Mouse (Mus musculus) myocyte (in vitro differentiated cells): ENCODE results near the gene Speer4d.
"Not testable (repeated sequence)": the region's sequence is repeated elsewhere in the genome, so short reads cannot be mapped to it uniquely, and the experiment has no call there.

Experiments
- CEBPB ChIP-seq: IDR thresholded peaks from 2 replicates; pipeline ENCODE4 v1.6.1; 2011; ENCODE audit warnings: mild to moderate bottlenecking, moderate library complexity; ENCODE audit not compliant: poor library complexity, insufficient read depth, severe bottlenecking
- E2F4 ChIP-seq: IDR thresholded peaks from one replicate; pipeline ENCODE4 v1.6.1; 2011; ENCODE audit warnings: mild to moderate bottlenecking, control low read depth, moderate library complexity; ENCODE audit not compliant: insufficient read depth
- MAX ChIP-seq: IDR thresholded peaks from one replicate; pipeline ENCODE4 v1.6.1; 2011; ENCODE audit warnings: low read depth, mild to moderate bottlenecking, control low read depth
- MYOD1 ChIP-seq, 3 experiments: IDR thresholded peaks; one replicate each; pipeline ENCODE4 v1.6.1; 2011; ENCODE audit warnings: control low read depth in 2 of 3, low read depth in 2 of 3, mild to moderate bottlenecking in 2 of 3, moderate library complexity in 1 of 3; ENCODE audit not compliant: insufficient read length in 2 of 3, control insufficient read depth in 1 of 3
- MYOG ChIP-seq, 3 experiments: IDR thresholded peaks; one replicate each; pipeline ENCODE4 v1.6.1; 2011; ENCODE audit warnings: control low read depth in 2 of 3, low read depth in 2 of 3, mild to moderate bottlenecking in 2 of 3; ENCODE audit not compliant: insufficient read length in 2 of 3, control insufficient read depth in 1 of 3, insufficient read depth in 1 of 3
- POLR2A ChIP-seq: IDR thresholded peaks from one replicate; pipeline ENCODE4 v1.6.1; 2011; ENCODE audit warnings: low read depth, mild to moderate bottlenecking, control low read depth, moderate library complexity; ENCODE audit not compliant: insufficient read length
- POLR2AphosphoS2 ChIP-seq: IDR thresholded peaks from one replicate; pipeline ENCODE4 v1.6.1; 2011; ENCODE audit warnings: low read depth, control low read depth; ENCODE audit not compliant: insufficient read length
- SRF ChIP-seq: IDR thresholded peaks from one replicate; pipeline ENCODE4 v1.6.1; 2011; ENCODE audit warnings: low read depth; ENCODE audit not compliant: control insufficient read depth, insufficient read length
- TCF12 ChIP-seq: IDR thresholded peaks from one replicate; pipeline ENCODE4 v1.6.1; 2011; ENCODE audit warnings: mild to moderate bottlenecking, control low read depth; ENCODE audit not compliant: poor library complexity, insufficient read depth, severe bottlenecking
- TCF3 ChIP-seq: IDR thresholded peaks from one replicate; pipeline ENCODE4 v1.6.1; 2011; ENCODE audit warnings: low read depth, control low read depth; ENCODE audit not compliant: insufficient read length
- USF1 ChIP-seq: IDR thresholded peaks from one replicate; pipeline ENCODE4 v1.6.1; 2011; ENCODE audit warnings: low read depth, mild to moderate bottlenecking, control low read depth, moderate library complexity

- not testable (repeated sequence) for TF ChIP-seq E2F4; MAX; MYOD1 (IDR thresholded peaks at IDR 0.05; ENCODE audit: control insufficient read depth in 1 of 3, insufficient read length in 2 of 3, low read depth in 2 of 3); POLR2A; CEBPB; SRF; POLR2AphosphoS2; MYOG (IDR thresholded peaks at IDR 0.05; ENCODE audit: control insufficient read depth in 1 of 3, insufficient read depth in 1 of 3, insufficient read length in 2 of 3, low read depth in 2 of 3); TCF3; USF1; TCF12
Observed at GRCm38 (mm10) chr5:15606677-15607076, 12.2 kb upstream of the Speer4d start.
